Mouse (Mus musculus) E14TG2a.4 (cell line): Measurements from ENCODE around the gene Hs2st1.

Experiments used
- CTCF ChIP-seq: conservative IDR thresholded peaks from 2 replicates; pipeline ENCODE4 v1.5.1; 2014; ENCODE audit warnings: low read length
- NANOG ChIP-seq: IDR thresholded peaks from 2 replicates; pipeline ENCODE4 v1.6.1; 2014; ENCODE audit warnings: borderline replicate concordance, low read length, mixed read lengths
- POU5F1 ChIP-seq: IDR thresholded peaks from 2 replicates; pipeline ENCODE4 v1.6.1; 2014; ENCODE audit warnings: low read length, borderline replicate concordance

DNA sequence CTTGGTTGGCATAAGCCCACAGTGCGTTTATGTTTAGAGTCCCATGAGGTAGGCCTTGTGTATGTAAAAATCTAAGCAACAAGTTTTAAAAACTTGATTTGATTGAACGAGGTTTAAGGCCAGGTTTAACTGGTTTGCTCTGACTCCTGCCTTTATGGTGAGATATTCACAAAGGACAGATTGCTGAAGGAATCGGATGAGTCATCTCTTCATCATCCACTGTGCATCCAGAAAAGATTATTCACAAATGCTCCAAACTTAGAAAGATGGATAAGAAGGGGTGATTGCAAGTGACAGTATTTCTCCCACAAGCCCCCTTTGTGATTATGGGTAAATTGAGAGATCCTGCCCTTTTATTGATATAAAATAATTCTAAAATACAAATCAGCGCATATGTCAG is 8.9 kb upstream of the Hs2st1 start:
- TF ChIP-seq CTCF (no peak), POU5F1 (no peak), NANOG (no peak)
